Mouse (Mus musculus) midbrain, postnatal 0 days (tissue): Measurements from ENCODE around the gene Ntm. TPM values are rescaled to one million over a fixed set of nuclear protein-coding genes. Genes with fewer than 3 reads are reported as not detected.
A peak's percentile ranks its signal among the peaks of the same experiment; 100 is the strongest.

Source experiments
- ATAC-seq: fragments of 200-750 bp; cut with Nextera tagmentation; 2 replicates; pipeline ENCODE4 v1.8.0; 2017; ENCODE audit warnings: moderate number of reproducible peaks, mild to moderate bottlenecking, moderate TSS enrichment, moderate library complexity; ENCODE audit not compliant: low FRiP score
- DNase-seq: peaks from one replicate; pipeline ENCODE4 v3.0.0-alpha.2; 2015; ENCODE audit warnings: low spot score
- H3K27ac ChIP-seq: fragments of 300-500 bp; sonication (generic); 2 replicates; pipeline ENCODE4 v1.5.1; 2014; ENCODE audit warnings: low read depth, mild to moderate bottlenecking, low read length, mixed read lengths
- H3K27me3 ChIP-seq: fragments of 300-500 bp; sonication (generic); 2 replicates; pipeline ENCODE4 v1.6.1; 2014; ENCODE audit warnings: low read length, control low read depth, mixed read lengths; ENCODE audit not compliant: insufficient read depth
- H3K36me3 ChIP-seq: fragments of 300-500 bp; sonication (generic); 2 replicates; pipeline ENCODE4 v1.6.1; 2014; ENCODE audit warnings: low read length, control low read depth, mixed read lengths; ENCODE audit not compliant: insufficient read depth
- H3K4me1 ChIP-seq: fragments of 300-500 bp; sonication (generic); 2 replicates; pipeline ENCODE4 v1.6.1; 2014; ENCODE audit warnings: mild to moderate bottlenecking, control low read depth, antibody characterized with exemption, low read length, mixed read lengths; ENCODE audit not compliant: insufficient read depth
- H3K4me2 ChIP-seq: fragments of 300-500 bp; sonication (generic); 2 replicates; pipeline ENCODE4 v1.6.1; 2014; ENCODE audit warnings: low read depth, mild to moderate bottlenecking, low read length, mixed read lengths; ENCODE audit not compliant: poor library complexity, severe bottlenecking
- H3K4me3 ChIP-seq: fragments of 300-500 bp; sonication (generic); 2 replicates; pipeline ENCODE4 v1.5.1; 2014; ENCODE audit warnings: low read depth, mild to moderate bottlenecking, low read length, moderate library complexity
- H3K9ac ChIP-seq: fragments of 300-500 bp; sonication (generic); replicated peaks from 2 replicates; pipeline ENCODE4 v1.6.1; 2014; ENCODE audit warnings: mild to moderate bottlenecking, low read length, moderate library complexity, mixed read lengths; ENCODE audit not compliant: poor library complexity, severe bottlenecking
- H3K9me3 ChIP-seq: fragments of 300-500 bp; sonication (generic); 2 replicates; pipeline ENCODE4 v1.6.1; 2016; ENCODE audit warnings: low read length, control low read depth
- CTCF ChIP-seq: IDR thresholded peaks from 2 replicates; pipeline ENCODE4 v1.5.1; 2016; ENCODE audit warnings: antibody characterized with exemption, mild to moderate bottlenecking
- WGBS: fragments of 180-500 bp; shearing (Covaris S2); extraction: QIAGEN DNeasy Blood & Tissue Kit; methylation state at CpG from one replicate; pipeline ENCODE4 v1.1.7; 2014; 5-methylcytosine and 5-hydroxymethylcytosine counted together
- polyA plus RNA-seq: library from polyadenylated mRNA; unstranded; fragments of >200 nt; fragmentation: Nextera tagmentation; extraction: Ambion mirVana; gene quantifications from 2 replicates; pipeline ENCODE4 v1.2.1, GENCODE M21; 2015
- total RNA-seq: library from RNA; depleted of rRNA; stranded (reverse); fragments of >200 nt; gene quantifications from 2 replicates; pipeline ENCODE4 v1.2.3, GENCODE M21; 2014

Ntm gene
- total and polyA plus RNA-seq, 2 experiments from 2014 or later = 244 to 322 TPM

GRCm38 (mm10) chr9:29317623-29318022, 645.3 kb downstream of the Ntm start:
- no peak for TF ChIP-seq CTCF
- peak; percentile 47; the same call in 1 of the 2 replicates for ATAC-seq
- H3K4me1 ChIP-seq = peaks cover 15% of the 10 kb centered on the region
- H3K4me3 ChIP-seq = no peak overlapping the region
- H3K27ac ChIP-seq = peak overlapping the region; percentile 58
- no peaks in the 10 kb centered on the region for H3K27me3 ChIP-seq
- no peak overlapping the region for H3K9ac ChIP-seq
- H3K9me3 ChIP-seq = no peaks in the 10 kb centered on the region
- 12% methylated on average over 3 of the region's 3 CpGs for WGBS
- H3K36me3 ChIP-seq = no peaks in the 10 kb centered on the region
- no peak overlapping the region; the same call in 1 of the 2 replicates for H3K4me2 ChIP-seq
- DNase-seq = peak; percentile 76

DNA sequence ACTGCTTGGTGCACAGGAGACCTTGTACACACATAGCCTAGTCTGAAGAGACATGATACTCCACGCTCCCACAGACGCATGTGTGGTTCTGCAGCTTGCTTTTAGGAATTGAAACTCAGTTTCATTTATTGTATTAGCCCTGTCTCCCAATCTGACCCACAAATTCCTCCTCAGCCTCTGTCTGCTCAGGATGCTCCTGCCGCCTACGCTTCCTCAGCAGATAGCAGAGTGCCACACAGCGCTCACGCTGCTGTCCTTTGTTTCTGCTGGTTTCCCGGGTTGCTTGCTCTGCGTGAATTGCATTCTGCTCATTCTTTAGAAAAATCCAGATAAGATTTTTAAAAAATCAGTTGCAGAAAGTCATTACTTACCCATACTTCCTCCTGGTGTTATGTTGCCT, 647.1 kb downstream of the Ntm start:
- ATAC-seq = no peak
- peaks cover 20% of the 10 kb centered on the region for H3K4me1 ChIP-seq
- no peaks in the 10 kb centered on the region for H3K36me3 ChIP-seq
- peak; percentile 39 for DNase-seq
- peak overlapping the region; percentile 52 for H3K27ac ChIP-seq
- 20% methylated on average over 8 of the region's 8 CpGs for WGBS
- no peak overlapping the region for H3K4me2 ChIP-seq
- H3K4me3 ChIP-seq = no peak overlapping the region
- H3K9me3 ChIP-seq = no peaks in the 10 kb centered on the region
- no peaks in the 10 kb centered on the region for H3K27me3 ChIP-seq
- H3K9ac ChIP-seq = no peak overlapping the region
- 0 out of 2 replicates have a peak, but pooled peaks have one; percentile 10 for TF ChIP-seq CTCF

- Histone ChIP-seq H3K9ac (no peak overlapping the region), H3K4me2 (no peak overlapping the region), H3K9me3 (no peaks in the 10 kb centered on the region), H3K4me1 (peaks cover 9% of the 10 kb centered on the region; the same call in 1 of the 2 replicates), H3K27me3 (no peaks in the 10 kb centered on the region), H3K4me3 (no peak overlapping the region), H3K36me3 (no peaks in the 10 kb centered on the region), H3K27ac (no peak overlapping the region)
- DNase-seq (peak; percentile 26), ATAC-seq (no peak)
- WGBS = 5% methylated on average over 2 of the region's 2 CpGs
- no peak for TF ChIP-seq CTCF
Observed at GRCm38 (mm10) chr9:29306961-29307360, 656.0 kb downstream of the Ntm start.

- ATAC-seq = no peak
- no peak overlapping the region for H3K9ac ChIP-seq
- no peak for TF ChIP-seq CTCF
Observed at GRCm38 (mm10) chr9:29298340-29298739, 664.6 kb downstream of the Ntm start.

DNA sequence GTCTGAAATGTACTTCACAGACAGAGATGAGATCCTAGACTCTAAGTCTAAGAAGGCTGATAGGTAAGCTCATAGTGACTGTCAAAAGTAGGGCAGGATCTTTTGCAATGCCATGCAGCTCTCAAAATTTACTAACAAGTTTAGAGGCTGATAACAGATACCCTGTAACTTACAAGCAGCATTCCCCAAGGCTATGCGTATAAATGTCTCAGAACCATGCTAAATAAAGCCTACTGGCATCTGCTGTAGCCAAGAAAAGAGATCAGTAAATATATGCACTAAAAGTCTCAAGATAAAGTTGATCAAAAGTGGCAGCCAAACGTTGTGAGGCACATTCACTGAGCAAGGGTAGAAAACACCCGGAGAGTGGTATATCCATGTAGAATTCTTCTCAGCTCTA, 666.2 kb downstream of the Ntm start:
- no peak overlapping the region for H3K9ac ChIP-seq
- H3K36me3 ChIP-seq = no peaks in the 10 kb centered on the region
- no peak for DNase-seq
- 84% methylated on average over 3 of the region's 3 CpGs for WGBS
- H3K4me2 ChIP-seq = no peak overlapping the region
- H3K4me1 ChIP-seq = no peaks in the 10 kb centered on the region
- no peak for TF ChIP-seq CTCF
- H3K9me3 ChIP-seq = no peaks in the 10 kb centered on the region
- H3K27me3 ChIP-seq = no peaks in the 10 kb centered on the region
- no peak overlapping the region for H3K4me3 ChIP-seq
- no peak for ATAC-seq
- H3K27ac ChIP-seq = no peak overlapping the region

More at GRCm38 (mm10) chr9:29298340-29298739, 664.6 kb downstream of the Ntm start:
- H3K4me3 ChIP-seq = no peak overlapping the region
- no peaks in the 10 kb centered on the region for H3K4me1 ChIP-seq
- no peak overlapping the region for H3K4me2 ChIP-seq
- H3K9me3 ChIP-seq = no peaks in the 10 kb centered on the region
- H3K27me3 ChIP-seq = no peaks in the 10 kb centered on the region
- 68% methylated on average over 3 of the region's 3 CpGs for WGBS
- no peak overlapping the region for H3K27ac ChIP-seq
- DNase-seq = no peak
- H3K36me3 ChIP-seq = no peaks in the 10 kb centered on the region

DNA sequence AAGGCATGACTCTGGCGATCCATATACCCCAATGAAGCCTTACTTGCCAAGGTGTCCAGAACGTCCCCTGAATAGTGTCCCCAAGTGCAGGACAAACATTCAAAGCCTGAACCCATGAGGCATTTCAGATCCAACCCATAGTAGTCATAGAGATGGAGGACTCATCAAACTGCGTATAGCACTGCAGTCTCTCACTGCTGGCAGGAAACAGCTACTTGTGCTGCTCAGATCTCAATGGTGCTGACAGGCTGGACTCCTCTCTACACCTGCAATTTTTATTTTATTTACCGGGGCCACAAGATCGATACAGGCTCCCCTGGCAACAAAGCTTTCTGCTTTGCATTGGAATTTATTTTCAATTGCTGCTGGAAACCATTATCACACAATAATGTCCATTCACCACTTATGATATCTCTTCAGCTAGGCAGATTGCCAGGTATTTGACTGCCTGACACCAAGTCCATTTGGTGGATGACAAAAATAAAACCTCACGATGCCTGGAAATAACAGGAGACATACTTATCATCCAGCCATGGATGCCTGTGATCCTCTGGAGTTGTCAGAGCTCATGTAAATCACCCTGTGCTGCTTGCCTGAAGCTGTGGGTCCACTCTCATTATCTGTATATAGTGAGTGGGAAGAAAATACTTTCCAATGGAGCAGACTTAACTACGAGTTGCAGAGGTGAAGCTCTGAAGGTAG, 674.8 kb downstream of the Ntm start:
- no peak for DNase-seq
- H3K4me3 ChIP-seq = no peak overlapping the region
- no peak overlapping the region for H3K27ac ChIP-seq
- ATAC-seq = no peak
- no peak overlapping the region for H3K4me2 ChIP-seq
- H3K36me3 ChIP-seq = no peaks in the 10 kb centered on the region
- no peaks in the 10 kb centered on the region for H3K4me1 ChIP-seq
- no peaks in the 10 kb centered on the region for H3K27me3 ChIP-seq
- H3K9ac ChIP-seq = no peak overlapping the region
- WGBS = 83% methylated on average over 7 of the region's 7 CpGs
- TF ChIP-seq CTCF = no peak
- H3K9me3 ChIP-seq = no peaks in the 10 kb centered on the region
